Mouse (Mus musculus) heart, embryonic 15.5 days (tissue): ENCODE data around the gene Neurl1a. TPM values are rescaled to one million over a fixed set of nuclear protein-coding genes. Genes with fewer than 3 reads are reported as not detected.
A peak's percentile ranks its signal among the peaks of the same experiment; 100 is the strongest.

Experiments
- ATAC-seq: fragments of 200-750 bp; cut with Nextera tagmentation; replicated peaks from 2 replicates; pipeline ENCODE4 v1.8.0; 2017; ENCODE audit warnings: low read depth, moderate TSS enrichment; ENCODE audit not compliant: insufficient number of reproducible peaks, insufficient read depth, low FRiP score
- H3K27ac ChIP-seq: fragments of 300-500 bp; sonication (generic); 2 replicates; pipeline ENCODE4 v1.5.1; 2015; ENCODE audit warnings: mild to moderate bottlenecking, inconsistent platforms
- H3K27me3 ChIP-seq: fragments of 300-500 bp; sonication (generic); 2 replicates; pipeline ENCODE4 v1.6.1; 2015; ENCODE audit warnings: inconsistent platforms
- H3K36me3 ChIP-seq: fragments of 300-500 bp; sonication (generic); 2 replicates; pipeline ENCODE4 v1.6.1; 2015; ENCODE audit warnings: mild to moderate bottlenecking, inconsistent platforms
- H3K4me1 ChIP-seq: fragments of 300-500 bp; sonication (generic); replicated peaks from 2 replicates; pipeline ENCODE4 v1.6.1; 2015; ENCODE audit warnings: inconsistent platforms
- H3K4me2 ChIP-seq: fragments of 300-500 bp; sonication (generic); 2 replicates; pipeline ENCODE4 v1.6.1; 2015; ENCODE audit warnings: inconsistent platforms, mild to moderate bottlenecking, moderate library complexity
- H3K4me3 ChIP-seq: fragments of 300-500 bp; sonication (generic); 2 replicates; pipeline ENCODE4 v1.5.1; 2015; ENCODE audit warnings: mild to moderate bottlenecking, inconsistent platforms
- H3K9ac ChIP-seq: fragments of 300-500 bp; sonication (generic); 2 replicates; pipeline ENCODE4 v1.6.1; 2015; ENCODE audit warnings: mild to moderate bottlenecking, inconsistent platforms
- H3K9me3 ChIP-seq: fragments of 300-500 bp; sonication (generic); replicated peaks from 2 replicates; pipeline ENCODE4 v1.6.1; 2016; ENCODE audit warnings: inconsistent platforms
- WGBS: fragments of 180-500 bp; shearing (Covaris S2); methylation state at CpG from one replicate; pipeline ENCODE4 v1.1.7; 2015; ENCODE audit warnings: mixed read lengths; 5-methylcytosine and 5-hydroxymethylcytosine counted together
- polyA plus RNA-seq: library from polyadenylated mRNA; unstranded; fragments of >200 nt; fragmentation: Nextera tagmentation; extraction: Ambion mirVana; gene quantifications from 2 replicates; pipeline ENCODE4 v1.2.1, GENCODE M21; 2015

The Neurl1a gene
- polyA plus RNA-seq, 1 experiment from 2014 or later = 1.2 TPM

DNA sequence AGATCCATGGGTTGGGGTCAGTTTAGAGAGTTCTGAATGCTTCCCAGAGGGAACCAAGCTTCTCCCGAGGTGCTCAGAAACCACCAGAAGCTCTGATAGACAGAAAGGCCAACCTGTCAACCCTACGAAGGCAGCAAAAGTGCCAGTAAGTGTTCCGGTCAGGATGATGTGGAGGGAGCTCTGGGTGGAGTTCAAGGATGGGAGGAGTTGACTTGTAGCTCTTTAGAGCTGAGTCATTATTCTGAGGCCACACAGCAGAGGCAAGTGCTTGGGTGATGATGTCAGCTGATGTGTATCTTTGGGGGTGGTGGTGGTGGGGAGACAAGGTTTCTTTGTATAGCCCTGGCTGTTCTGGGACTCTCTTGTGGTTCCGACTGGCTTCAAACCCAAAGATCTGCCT, 41.0 kb downstream of the Neurl1a start:
- WGBS = 66% methylated on average over 4 of the region's 4 CpGs
- ATAC-seq = no peak

DNA sequence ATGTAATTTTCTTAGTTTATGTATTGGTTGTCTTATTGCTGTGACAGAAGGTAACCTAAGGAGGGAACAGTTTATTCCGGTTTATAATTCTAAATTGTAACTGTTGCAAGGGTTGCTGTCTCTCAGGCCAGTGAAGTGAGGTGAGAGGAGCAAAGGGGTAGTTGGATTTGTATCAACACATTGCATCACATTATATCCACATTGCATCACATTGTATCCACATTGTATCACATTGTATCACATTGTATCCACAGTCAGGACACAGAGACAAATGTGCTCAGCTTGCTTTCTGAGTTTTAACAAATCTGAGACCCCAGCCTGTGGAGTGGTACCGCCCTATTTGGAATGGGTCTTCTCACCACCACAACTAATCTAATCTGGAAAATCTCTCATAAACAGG, 41.6 kb downstream of the Neurl1a start:
- no peaks in the 10 kb centered on the region for H3K27me3 ChIP-seq
- no peaks in the 10 kb centered on the region for H3K36me3 ChIP-seq
- H3K27ac ChIP-seq = no peak overlapping the region
- H3K4me2 ChIP-seq = no peak overlapping the region
- 0 out of 2 replicates have a peak, but pooled peaks cover 2% of the 10 kb centered on the region for H3K4me1 ChIP-seq
- H3K4me3 ChIP-seq = no peak overlapping the region
- no peak overlapping the region for H3K9ac ChIP-seq
- no peaks in the 10 kb centered on the region for H3K9me3 ChIP-seq
- WGBS = 90% methylated on average over 2 of the region's 2 CpGs
- no peak for ATAC-seq

More for the DNA sequence above, 41.0 kb downstream of the Neurl1a start:
- Histone ChIP-seq H3K9me3 (no peaks in the 10 kb centered on the region), H3K4me1 (0 out of 2 replicates have a peak, but pooled peaks cover 2% of the 10 kb centered on the region), H3K27ac (no peak overlapping the region), H3K9ac (no peak overlapping the region), H3K27me3 (no peaks in the 10 kb centered on the region), H3K4me3 (no peak overlapping the region), H3K4me2 (no peak overlapping the region), H3K36me3 (no peaks in the 10 kb centered on the region)

- Histone ChIP-seq H3K27me3 (no peaks in the 10 kb centered on the region), H3K4me1 (0 out of 2 replicates have a peak, but pooled peaks cover 2% of the 10 kb centered on the region), H3K9ac (no peak overlapping the region), H3K36me3 (no peaks in the 10 kb centered on the region), H3K4me2 (no peak overlapping the region), H3K4me3 (no peak overlapping the region), H3K27ac (no peak overlapping the region), H3K9me3 (no peaks in the 10 kb centered on the region)
- WGBS = 83% methylated on average over 4 of the region's 4 CpGs
- no peak for ATAC-seq
Measured at GRCm38 (mm10) chr19:47221006-47221405, 42.4 kb downstream of the Neurl1a start.

DNA sequence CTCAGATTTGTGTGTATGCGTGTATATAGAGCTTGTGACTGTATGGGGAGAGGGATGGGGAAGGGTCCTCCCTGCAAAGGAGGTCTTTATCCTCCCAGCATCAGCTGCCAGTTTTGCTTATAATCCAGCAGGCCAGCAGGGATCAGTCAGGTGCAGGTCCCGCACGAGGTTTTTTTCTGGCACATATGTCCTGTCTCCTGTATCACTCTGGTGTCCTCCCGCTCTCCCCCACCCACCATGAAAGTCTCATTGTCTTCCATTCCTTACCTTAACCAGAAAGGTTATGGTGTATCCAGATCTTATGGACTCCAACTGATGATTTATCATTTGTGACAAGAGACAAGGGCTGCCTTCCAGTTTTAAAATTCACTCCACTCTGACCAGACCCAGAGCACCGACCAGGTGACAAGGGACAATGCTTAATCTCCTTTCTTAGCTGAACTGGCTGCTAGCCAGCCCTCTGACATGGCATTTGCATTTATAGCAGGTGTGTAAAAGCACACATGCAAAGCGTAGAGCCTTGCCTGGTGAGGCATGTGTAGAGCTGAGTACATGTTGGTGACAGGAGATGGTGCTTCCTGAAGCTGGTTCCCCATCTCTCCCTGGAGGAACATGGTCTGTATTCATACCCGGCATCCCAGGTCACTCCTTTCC, 43.0 kb downstream of the Neurl1a start:
- no peak overlapping the region for H3K4me3 ChIP-seq
- 0 out of 2 replicates have a peak, but pooled peaks cover 2% of the 10 kb centered on the region for H3K4me1 ChIP-seq
- WGBS = 69% methylated on average over 7 of the region's 7 CpGs
- no peak overlapping the region for H3K9ac ChIP-seq
- no peaks in the 10 kb centered on the region for H3K36me3 ChIP-seq
- no peak for ATAC-seq
- no peak overlapping the region for H3K27ac ChIP-seq
- no peaks in the 10 kb centered on the region for H3K9me3 ChIP-seq
- no peaks in the 10 kb centered on the region for H3K27me3 ChIP-seq
- H3K4me2 ChIP-seq = no peak overlapping the region

DNA sequence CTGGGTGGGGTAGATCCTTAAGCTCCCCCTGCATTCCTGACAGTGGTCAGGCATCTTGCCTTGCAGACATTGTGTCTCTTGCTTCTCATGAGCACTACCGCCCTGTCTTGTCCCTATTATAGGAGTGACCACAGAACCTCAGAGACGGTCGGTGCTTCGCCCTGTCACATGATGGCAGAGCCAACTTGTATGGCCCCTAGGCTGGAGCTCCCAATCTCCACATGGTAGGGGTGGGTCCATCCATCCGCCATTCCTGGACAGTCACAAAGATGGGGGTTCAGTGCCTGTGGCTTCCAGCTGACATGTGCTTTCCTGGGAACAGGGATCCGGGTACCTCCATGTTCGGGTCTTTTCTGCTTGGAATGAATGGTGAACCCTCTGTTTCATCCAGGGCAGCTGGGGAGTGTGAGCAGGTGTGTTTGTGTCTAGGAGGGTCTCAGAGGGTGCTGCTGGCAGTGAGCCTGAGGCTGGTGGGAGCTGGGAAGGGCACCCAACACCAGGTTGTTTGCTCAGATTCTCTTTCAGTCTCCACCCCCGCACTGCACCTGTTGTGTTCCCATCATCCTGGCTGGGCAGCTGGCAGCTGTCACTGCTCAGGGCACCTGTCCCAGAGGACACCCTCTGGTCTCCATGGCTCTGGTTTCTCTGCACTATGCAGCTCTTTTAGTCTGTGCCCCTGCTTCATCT, 43.7 kb downstream of the Neurl1a start:
- WGBS = 84% methylated on average over 8 of the region's 8 CpGs
- no peaks in the 10 kb centered on the region for H3K36me3 ChIP-seq
- no peak overlapping the region for H3K4me3 ChIP-seq
- H3K4me1 ChIP-seq = 0 out of 2 replicates have a peak, but pooled peaks cover 2% of the 10 kb centered on the region
- H3K9me3 ChIP-seq = no peaks in the 10 kb centered on the region
- no peak overlapping the region for H3K27ac ChIP-seq
- H3K27me3 ChIP-seq = no peaks in the 10 kb centered on the region
- no peak overlapping the region for H3K9ac ChIP-seq
- H3K4me2 ChIP-seq = no peak overlapping the region
- no peak for ATAC-seq

DNA sequence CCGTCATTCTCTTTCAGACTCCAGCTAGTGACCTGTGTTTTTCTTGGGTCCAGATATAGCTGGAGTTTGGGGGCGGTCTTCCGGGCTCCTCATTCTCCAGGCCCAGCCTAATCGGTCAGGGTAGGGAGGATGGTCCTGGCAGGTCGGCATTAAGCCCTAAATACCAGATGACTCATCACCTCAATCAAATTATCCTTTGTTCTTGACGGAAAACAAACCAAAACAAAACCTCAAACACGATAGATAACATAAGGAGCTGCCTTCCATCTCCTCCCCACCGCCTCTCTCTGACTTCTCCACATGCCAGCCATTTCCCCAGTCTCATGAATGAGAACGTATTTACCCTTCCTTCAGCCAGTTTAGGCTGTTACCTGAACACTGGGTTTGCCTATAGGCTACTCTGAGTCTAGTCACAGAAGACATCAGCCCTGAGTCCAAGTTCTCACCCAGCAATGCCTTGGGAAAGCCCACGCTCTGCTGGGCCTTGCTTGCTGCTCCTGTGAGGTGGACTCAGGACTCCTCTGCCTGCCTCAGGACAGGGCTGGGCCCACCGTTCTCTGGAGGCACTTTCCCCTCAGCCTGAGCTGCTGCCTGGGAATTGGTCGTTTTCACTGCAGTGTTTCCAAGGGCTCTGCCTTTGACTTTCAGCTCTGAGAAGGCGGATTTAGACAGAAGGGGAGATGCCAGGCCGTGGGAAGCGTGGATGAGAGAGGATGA, 44.4 kb downstream of the Neurl1a start:
- Histone ChIP-seq H3K27me3 (no peaks in the 10 kb centered on the region), H3K9ac (no peak overlapping the region), H3K27ac (no peak overlapping the region), H3K36me3 (no peaks in the 10 kb centered on the region), H3K4me2 (no peak overlapping the region), H3K4me1 (0 out of 2 replicates have a peak, but pooled peaks cover 2% of the 10 kb centered on the region), H3K9me3 (no peaks in the 10 kb centered on the region), H3K4me3 (no peak overlapping the region)
- 45% methylated on average over 15 of the region's 15 CpGs for WGBS
- no peak for ATAC-seq

GRCm38 (mm10) chr19:47224743-47225142, 46.1 kb downstream of the Neurl1a start:
- peaks cover 17% of the 10 kb centered on the region for H3K4me1 ChIP-seq
- H3K4me3 ChIP-seq = no peak overlapping the region
- ATAC-seq = no peak
- H3K9me3 ChIP-seq = no peaks in the 10 kb centered on the region
- no peaks in the 10 kb centered on the region for H3K27me3 ChIP-seq
- H3K27ac ChIP-seq = no peak overlapping the region
- H3K36me3 ChIP-seq = no peaks in the 10 kb centered on the region
- 75% methylated on average over 4 of the region's 4 CpGs for WGBS
- no peak overlapping the region for H3K9ac ChIP-seq
- no peak overlapping the region for H3K4me2 ChIP-seq

- no peaks in the 10 kb centered on the region for H3K36me3 ChIP-seq
- no peak overlapping the region for H3K4me2 ChIP-seq
- WGBS = 85% methylated on average over 5 of the region's 5 CpGs
- no peaks in the 10 kb centered on the region for H3K27me3 ChIP-seq
- H3K4me3 ChIP-seq = no peak overlapping the region
- no peaks in the 10 kb centered on the region for H3K9me3 ChIP-seq
- no peak for ATAC-seq
- H3K27ac ChIP-seq = no peak overlapping the region
- H3K9ac ChIP-seq = no peak overlapping the region
- peaks cover 17% of the 10 kb centered on the region for H3K4me1 ChIP-seq
Measured at GRCm38 (mm10) chr19:47225791-47226190, 47.2 kb downstream of the Neurl1a start.

GRCm38 (mm10) chr19:47228725-47229252, 50.2 kb downstream of the Neurl1a start:
- H3K9me3 ChIP-seq = no peaks in the 10 kb centered on the region
- H3K36me3 ChIP-seq = no peaks in the 10 kb centered on the region
- H3K4me2 ChIP-seq = peak overlapping the region; percentile 82
- no peaks in the 10 kb centered on the region for H3K27me3 ChIP-seq
- WGBS = 4% methylated on average over 16 of the region's 17 CpGs
- H3K27ac ChIP-seq = 0 out of 2 replicates have a peak overlapping the region, but pooled peaks have one; percentile 16
- peaks cover 15% of the 10 kb centered on the region for H3K4me1 ChIP-seq
- H3K4me3 ChIP-seq = peak overlapping the region; percentile 46
- ATAC-seq = peak; percentile 73
- H3K9ac ChIP-seq = peak overlapping the region; percentile 41

- peak overlapping the region; percentile 82; the same call in 1 of the 2 replicates for H3K4me2 ChIP-seq
- no peak overlapping the region for H3K4me3 ChIP-seq
- H3K27ac ChIP-seq = no peak overlapping the region
- H3K36me3 ChIP-seq = no peaks in the 10 kb centered on the region
- WGBS = 75% methylated on average over 5 of the region's 5 CpGs
- no peaks in the 10 kb centered on the region for H3K9me3 ChIP-seq
- peaks cover 15% of the 10 kb centered on the region for H3K4me1 ChIP-seq
- no peak for ATAC-seq
- no peaks in the 10 kb centered on the region for H3K27me3 ChIP-seq
- H3K9ac ChIP-seq = no peak overlapping the region
Measured at GRCm38 (mm10) chr19:47229461-47229860, 50.8 kb downstream of the Neurl1a start.

DNA sequence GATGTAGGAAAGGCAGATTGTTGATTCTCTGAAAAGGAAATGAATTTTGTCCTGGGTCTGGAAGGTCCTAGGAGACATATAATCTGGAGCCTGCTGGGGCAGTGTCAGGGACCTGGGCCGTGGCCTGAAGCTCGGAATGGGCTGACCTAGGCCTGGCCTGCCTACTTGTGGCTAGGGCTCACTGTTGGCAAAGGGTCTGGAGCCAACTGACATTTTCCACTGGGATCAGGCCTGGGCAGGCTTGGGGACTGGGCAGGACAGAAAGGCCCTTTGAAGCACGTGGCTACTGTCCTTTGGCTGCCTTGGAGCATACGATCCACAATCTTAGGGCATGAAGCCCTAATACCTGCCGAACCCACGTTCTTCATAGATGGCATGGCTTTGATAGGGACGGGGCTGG, 51.5 kb downstream of the Neurl1a start:
- Histone ChIP-seq H3K9ac (no peak overlapping the region), H3K27me3 (no peaks in the 10 kb centered on the region), H3K4me3 (no peak overlapping the region), H3K4me1 (peaks cover 15% of the 10 kb centered on the region), H3K27ac (no peak overlapping the region), H3K4me2 (no peak overlapping the region), H3K36me3 (no peaks in the 10 kb centered on the region), H3K9me3 (no peaks in the 10 kb centered on the region)
- ATAC-seq = no peak
- WGBS = 83% methylated on average over 7 of the region's 7 CpGs
